Mouse (Mus musculus) ES-E14 (cell line): ENCODE measurements at regions not wholly inside any gene's neighbourhood (a gene's known extent, or its start where the extent isn't known, plus 50 kb on each side); places are given as distances from the start of the nearest gene placed in this dataset.

Source experiments
- DNase-seq: peaks from one replicate; pipeline ENCODE4 v3.0.0-alpha.2; 2013; ENCODE audit warnings: low read depth, low spot score
- H3K27ac ChIP-seq: 2 replicates; pipeline ENCODE4 v1.5.1; 2012; ENCODE audit warnings: low read depth, mild to moderate bottlenecking, low read length, moderate library complexity, mixed read lengths; ENCODE audit not compliant: poor library complexity, insufficient read depth, severe bottlenecking
- H3K36me3 ChIP-seq: 2 replicates; pipeline ENCODE4 v1.6.1; 2012; ENCODE audit warnings: mild to moderate bottlenecking, low read length, moderate library complexity, mixed read lengths; ENCODE audit not compliant: control insufficient read depth, poor library complexity, insufficient read depth, severe bottlenecking
- H3K4me1 ChIP-seq, 2 experiments: fragments of 150-350 bp in 1 of 2; sonication (generic) in 1 of 2; 2 replicates each; pipeline ENCODE4 v1.6.1; 2012; ENCODE audit warnings: low read length in 2 of 2, mild to moderate bottlenecking in 1 of 2, mixed read lengths in 1 of 2; ENCODE audit not compliant: control insufficient read depth in 2 of 2, insufficient read depth in 2 of 2, poor library complexity in 1 of 2
- H3K4me3 ChIP-seq, 2 experiments: fragments of 150-350 bp in 1 of 2; sonication (generic) in 1 of 2; 2 replicates each; pipeline ENCODE4 v1.5.1; 2012; ENCODE audit warnings: low read length in 2 of 2, low read depth in 1 of 2, mild to moderate bottlenecking in 1 of 2, mixed read lengths in 1 of 2; ENCODE audit not compliant: insufficient read depth in 1 of 2, poor library complexity in 1 of 2, severe bottlenecking in 1 of 2
- H3K9ac ChIP-seq: 2 replicates; pipeline ENCODE4 v1.6.1; 2012; ENCODE audit warnings: low read depth, mild to moderate bottlenecking, low read length, mixed read lengths; ENCODE audit not compliant: poor library complexity, insufficient read depth, severe bottlenecking
- H3K9me3 ChIP-seq: fragments of 150-350 bp; sonication (generic); 2 replicates; pipeline ENCODE4 v1.6.1; 2012; ENCODE audit warnings: low read depth, mild to moderate bottlenecking, low read length; ENCODE audit not compliant: control insufficient read depth, insufficient read depth
- CHD2 ChIP-seq: IDR thresholded peaks from 2 replicates; pipeline ENCODE4 v1.6.1; 2014; ENCODE audit warnings: mild to moderate bottlenecking, low read depth, low read length, inconsistent platforms
- HCFC1 ChIP-seq: IDR thresholded peaks from 2 replicates; pipeline ENCODE4 v1.6.1; 2012; ENCODE audit warnings: low read length, inconsistent platforms, borderline replicate concordance; ENCODE audit not compliant: insufficient read depth
- MAFK ChIP-seq: IDR thresholded peaks from 2 replicates; pipeline ENCODE4 v1.6.1; 2014; ENCODE audit warnings: mild to moderate bottlenecking, low read depth, low read length, inconsistent platforms; ENCODE audit not compliant: insufficient read depth
- ZC3H11A ChIP-seq: IDR thresholded peaks from 2 replicates; pipeline ENCODE4 v1.6.1; 2012; ENCODE audit warnings: low read depth, mild to moderate bottlenecking, inconsistent platforms, low read length, borderline replicate concordance
- ZNF384 ChIP-seq: IDR thresholded peaks from 2 replicates; pipeline ENCODE4 v1.6.1; 2012; ENCODE audit warnings: low read depth, low read length, inconsistent platforms
- in situ Hi-C, 2 experiments: fragments of 600-800 bp; cut with MboI; formaldehyde crosslinking; loops; one replicate each; pipeline ENCODE4 v1.15.1; 2025; ENCODE audit warnings: low sequenced_read_pairs in 2 of 2, inconsistent platforms in 1 of 2; ENCODE audit not compliant: unreplicated experiment in 2 of 2

- Histone ChIP-seq H3K9ac (no peak overlapping the region), H3K36me3 (no peaks in the 10 kb centered on the region), H3K9me3 (no peaks in the 10 kb centered on the region), H3K4me3 (no peak overlapping the region), H3K27ac (no peak overlapping the region), H3K4me1 (no peaks in the 10 kb centered on the region)
- in situ Hi-C loops = no loop called here
- TF ChIP-seq ZC3H11A (no peak), ZNF384 (no peak), HCFC1 (no peak), MAFK (no peak), CHD2 (no peak)
- no peak for DNase-seq
Measured at GRCm38 (mm10) chr8:67238934-67239333, 284.7 kb upstream of the Nat3 start.

DNA sequence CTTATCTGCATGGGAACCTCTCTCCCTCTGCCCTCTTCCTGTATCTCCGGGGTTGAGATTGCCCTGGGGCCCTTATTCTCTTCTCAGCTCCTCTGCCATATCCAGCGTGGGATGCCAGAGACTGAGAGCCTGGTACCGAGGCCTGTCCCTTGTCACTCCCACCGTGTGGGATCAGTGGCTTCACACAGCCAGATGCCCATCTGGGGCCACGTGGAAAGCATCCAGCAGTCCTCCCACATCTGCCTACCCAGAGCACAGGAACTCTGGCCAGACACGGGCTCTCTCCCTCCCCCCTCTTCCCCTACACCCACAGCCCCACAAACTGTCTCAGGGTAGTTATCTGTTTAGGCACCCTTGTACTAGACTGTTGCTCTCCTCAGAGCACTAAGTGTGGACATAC, 244.9 kb upstream of the Nat3 start:
- H3K27ac ChIP-seq = no peak overlapping the region
- H3K9ac ChIP-seq = no peak overlapping the region
- no peak overlapping the region for H3K4me3 ChIP-seq
- in situ Hi-C loops = no loop called here
- no peaks in the 10 kb centered on the region for H3K9me3 ChIP-seq
- no peak for DNase-seq
- no peaks in the 10 kb centered on the region for H3K36me3 ChIP-seq
- no peak for TF ChIP-seq CHD2
- no peaks in the 10 kb centered on the region for H3K4me1 ChIP-seq

GRCm38 (mm10) chr8:67279449-67279848, 244.2 kb upstream of the Nat3 start:
- no peaks in the 10 kb centered on the region for H3K36me3 ChIP-seq
- no peak overlapping the region for H3K4me3 ChIP-seq
- no peaks in the 10 kb centered on the region for H3K9me3 ChIP-seq
- no peak overlapping the region for H3K27ac ChIP-seq
- in situ Hi-C loops = no loop called here
- no peak overlapping the region for H3K9ac ChIP-seq
- no peaks in the 10 kb centered on the region for H3K4me1 ChIP-seq
- DNase-seq = no peak
- TF ChIP-seq ZNF384 = no peak
- TF ChIP-seq CHD2 = no peak
- no peak for TF ChIP-seq ZC3H11A
- no peak for TF ChIP-seq MAFK
- no peak for TF ChIP-seq HCFC1

DNA sequence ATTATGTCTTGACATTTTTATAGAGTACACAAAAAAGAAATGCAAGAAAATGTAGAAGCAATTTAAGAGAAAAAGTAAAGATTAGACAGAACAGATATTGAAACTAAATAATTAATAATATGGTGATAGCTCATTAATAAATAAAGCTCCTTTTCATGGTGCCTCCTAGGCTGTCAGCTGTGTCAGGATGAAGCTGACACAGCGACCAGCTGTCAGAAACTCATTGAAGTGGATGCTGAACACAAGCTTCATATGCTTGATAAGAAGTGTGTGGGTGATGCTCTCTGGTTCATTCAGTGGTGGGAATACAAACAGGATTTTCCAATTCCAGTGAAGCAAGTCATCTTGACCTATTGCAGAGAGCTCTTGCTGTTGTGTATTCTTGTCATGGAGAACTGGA, 213.2 kb upstream of the Nat3 start:
- Histone ChIP-seq H3K36me3 (no peaks in the 10 kb centered on the region), H3K4me3 (no peak overlapping the region), H3K27ac (no peak overlapping the region), H3K9me3 (no peaks in the 10 kb centered on the region), H3K4me1 (no peaks in the 10 kb centered on the region), H3K9ac (no peak overlapping the region)
- TF ChIP-seq HCFC1 (no peak), ZNF384 (no peak), MAFK (no peak), ZC3H11A (no peak), CHD2 (no peak)
- in situ Hi-C loops = no loop called here
- no peak for DNase-seq

- Histone ChIP-seq H3K36me3 (no peaks in the 10 kb centered on the region), H3K4me1 (no peaks in the 10 kb centered on the region), H3K9me3 (no peaks in the 10 kb centered on the region), H3K4me3 (no peak overlapping the region), H3K27ac (no peak overlapping the region), H3K9ac (no peak overlapping the region)
- in situ Hi-C loops = no loop called here
- no peak for DNase-seq
- TF ChIP-seq MAFK (no peak), ZC3H11A (no peak), CHD2 (no peak), ZNF384 (no peak), HCFC1 (no peak)
Measured at GRCm38 (mm10) chr8:67317371-67317770, 206.3 kb upstream of the Nat3 start.
